Mouse (Mus musculus) layer of hippocampus, adult 6 months (tissue): ENCODE measurements around the gene Cmc1. TPM values are rescaled to one million over a fixed set of nuclear protein-coding genes. Genes with fewer than 3 reads are reported as not detected.

Source experiments
- long read RNA-seq, 2 experiments: library from polyadenylated mRNA; unstranded; transcript quantifications; one replicate each; pipeline ENCODE4 v2.0.0; 2019 to 2020
- polyA plus RNA-seq: library from polyadenylated mRNA; unstranded; fragments of <200 nt; fragmentation: Nextera tagmentation; gene quantifications from 2 replicates; pipeline ENCODE4 v1.2.3, GENCODE M21; 2021

The Cmc1 gene
- polyA plus RNA-seq, result 27.8 and 30.6 TPM in 2 replicates
- long read RNA-seq, experiment 1, transcript Cmc1-201 (4 exons, 1,169 nt), result major isoform, 23 of 25 reads
- long read RNA-seq, experiment 1, partial matches to known transcripts, result 1 of 25 reads
- long read RNA-seq, experiment 1, other reads (novel, unspliced or antisense), result 1 of 25 reads
- long read RNA-seq, experiment 2, transcript Cmc1-201 (4 exons, 1,169 nt), result major isoform, 32 of 40 reads
- long read RNA-seq, experiment 2, partial matches to known transcripts, result 1 of 40 reads
- long read RNA-seq, experiment 2, other reads (novel, unspliced or antisense), result 7 of 40 reads

GRCm38 (mm10) chr9:118149407-118150402 is at the start of gene Cmc1:
Gene Cmc1, minus strand, starts transcription at chr9:118150177.

GRCm38 (mm10) chr9:118040218-118041021 is 109.6 kb downstream of the Cmc1 start, which contains the start of gene Azi2:
Gene Azi2, plus strand, starts transcription at chr9:118040499.

Other genes starting within 250 kb of the Cmc1 start
- 47.3 and 50.8 TPM in 2 replicates for gene Azi2, start 109.7 kb downstream of the Cmc1 start, polyA plus RNA-seq